Mouse (Mus musculus): ENCODE results near the gene Slc26a3.

- TF ChIP-seq CTCF (IDR thresholded peaks at IDR 0.05; ENCODE audit: extremely low read depth, insufficient read depth, insufficient read length, insufficient replicate concordance) (no peak), POLR2A (IDR thresholded peaks at IDR 0.05; ENCODE audit: low read depth, low read length) (no peak)
Observed at GRCm38 (mm10) chr12:31507718-31508364, 117.2 kb downstream of the Slc26a3 start.
